Mouse (Mus musculus): ENCODE measurements around the gene Cadm4.
"Not testable (repeated sequence)": the region's sequence is repeated elsewhere in the genome, so short reads cannot be mapped to it uniquely, and the experiment has no call there.

Cadm4 gene

GRCm38 (mm10) chr7:24467886-24468285 lies 13.9 kb upstream of the Cadm4 start:
- no peak for DNase-seq (ENCODE audit: low spot score in 2 of 2)

GRCm38 (mm10) chr7:24469126-24469525 lies 12.7 kb upstream of the Cadm4 start:
- no peak for DNase-seq (ENCODE audit: low spot score in 2 of 2)

GRCm38 (mm10) chr7:24470356-24470755 lies 11.5 kb upstream of the Cadm4 start:
- no peak for DNase-seq (ENCODE audit: low spot score in 2 of 2)

- DNase-seq (ENCODE audit: low spot score in 2 of 2): no peak
Measured at GRCm38 (mm10) chr7:24472442-24472841, 9.4 kb upstream of the Cadm4 start.

- DNase-seq (ENCODE audit: low spot score in 2 of 2): no peak
Measured at GRCm38 (mm10) chr7:24472937-24473336, 8.9 kb upstream of the Cadm4 start.

- DNase-seq (ENCODE audit: low spot score in 2 of 2): peak in 1 of 2 experiments; percentile 76
Measured at GRCm38 (mm10) chr7:24473913-24474529, 7.8 kb upstream of the Cadm4 start.

- DNase-seq (ENCODE audit: low spot score in 2 of 2): no peak
Measured at GRCm38 (mm10) chr7:24474811-24475506, 6.9 kb upstream of the Cadm4 start.

- DNase-seq (ENCODE audit: low spot score in 2 of 2): no peak
Measured at GRCm38 (mm10) chr7:24476338-24476737, 5.5 kb upstream of the Cadm4 start.

GRCm38 (mm10) chr7:24476856-24477255 lies 5.0 kb upstream of the Cadm4 start:
- DNase-seq (ENCODE audit: low spot score in 2 of 2): no peak

- no peak for DNase-seq (ENCODE audit: low spot score in 2 of 2)
Measured at GRCm38 (mm10) chr7:24478911-24479310, 2.9 kb upstream of the Cadm4 start.

- DNase-seq (ENCODE audit: low spot score in 2 of 2): no peak
Measured at GRCm38 (mm10) chr7:24479685-24480084, 2.1 kb upstream of the Cadm4 start.

GRCm38 (mm10) chr7:24480121-24480941 lies 1.5 kb upstream of the Cadm4 start:
- peak in 1 of 2 experiments; percentile 47 for DNase-seq (ENCODE audit: low spot score in 2 of 2)

- no peak for DNase-seq (ENCODE audit: low spot score in 2 of 2)
Measured at GRCm38 (mm10) chr7:24480986-24481473, 793 bp upstream of the Cadm4 start.

- DNase-seq (ENCODE audit: low spot score in 2 of 2): no peak
Measured at GRCm38 (mm10) chr7:24482208-24483020, 591 bp downstream of the Cadm4 start.

- DNase-seq (ENCODE audit: low spot score in 2 of 2): not testable (repeated sequence)
Measured at GRCm38 (mm10) chr7:24483291-24483690, 1.5 kb downstream of the Cadm4 start.

- no peak for DNase-seq (ENCODE audit: low spot score in 2 of 2)
Measured at GRCm38 (mm10) chr7:24485481-24485880, 3.7 kb downstream of the Cadm4 start.

- no peak for DNase-seq (ENCODE audit: low spot score in 2 of 2)
Measured at GRCm38 (mm10) chr7:24486654-24487130, 4.9 kb downstream of the Cadm4 start.

- no peak for DNase-seq (ENCODE audit: low spot score in 2 of 2)
Measured at GRCm38 (mm10) chr7:24487403-24487802, 5.6 kb downstream of the Cadm4 start.

GRCm38 (mm10) chr7:24488303-24488702 lies 6.5 kb downstream of the Cadm4 start:
- no peak for DNase-seq (ENCODE audit: low spot score in 2 of 2)

- no peak for DNase-seq (ENCODE audit: low spot score in 2 of 2)
Measured at GRCm38 (mm10) chr7:24499856-24500577, 18.2 kb downstream of the Cadm4 start.

- peak in 1 of 2 experiments; percentile 53 for DNase-seq (ENCODE audit: low spot score in 2 of 2)
Measured at GRCm38 (mm10) chr7:24500929-24501328, 19.1 kb downstream of the Cadm4 start.
